Mouse (Mus musculus): ENCODE measurements around the gene Zfp831.

Zfp831 gene

GRCm38 (mm10) chr2:174731939-174732338, 88.6 kb downstream of the Zfp831 start:
- no peak for DNase-seq (ENCODE audit: low spot score)

DNA sequence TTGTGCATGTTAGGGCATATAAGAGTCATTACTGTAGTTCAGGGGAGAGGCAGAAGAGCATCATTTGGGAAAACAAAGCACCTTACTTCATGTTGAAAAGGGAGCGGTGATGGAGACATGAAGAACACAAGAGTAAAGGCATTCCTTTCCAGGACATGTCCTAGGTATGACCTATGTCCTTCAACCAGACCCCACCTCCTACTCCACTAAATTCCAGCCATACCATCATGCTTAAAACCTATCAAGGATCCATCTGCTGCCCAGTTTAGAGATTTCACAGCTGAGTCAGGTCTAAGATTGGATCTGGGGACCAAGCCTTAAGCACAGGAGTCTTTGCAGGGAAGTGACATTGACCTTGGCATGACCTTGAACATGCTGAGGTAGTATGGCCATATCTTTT, 91.9 kb downstream of the Zfp831 start:
- no peak for DNase-seq (ENCODE audit: low spot score)

GRCm38 (mm10) chr2:174747182-174747581, 103.8 kb downstream of the Zfp831 start:
- no peak for DNase-seq (ENCODE audit: low spot score)

DNA sequence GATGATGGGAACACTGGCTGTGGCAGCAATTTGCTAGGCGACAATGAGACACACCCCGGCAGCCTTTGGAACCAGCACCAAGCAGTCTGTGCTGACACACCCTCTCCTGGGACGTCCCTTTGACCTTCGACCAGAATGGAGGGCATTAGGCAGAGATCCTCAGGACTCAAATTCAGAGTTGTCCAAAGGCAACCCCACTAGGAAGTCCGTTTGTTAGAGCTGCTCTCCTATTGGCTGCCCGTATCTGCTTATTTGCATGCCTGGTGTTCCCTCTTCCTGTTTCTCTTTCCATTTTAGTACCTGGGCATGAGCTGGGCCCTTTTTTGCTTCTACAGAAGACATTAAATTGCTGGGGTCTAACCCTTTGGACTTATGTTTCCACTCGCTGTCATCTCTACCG, 105.0 kb downstream of the Zfp831 start:
- no peak for DNase-seq (ENCODE audit: low spot score)

GRCm38 (mm10) chr2:174753197-174753596, 109.9 kb downstream of the Zfp831 start:
- DNase-seq (ENCODE audit: low spot score), result no peak

DNA sequence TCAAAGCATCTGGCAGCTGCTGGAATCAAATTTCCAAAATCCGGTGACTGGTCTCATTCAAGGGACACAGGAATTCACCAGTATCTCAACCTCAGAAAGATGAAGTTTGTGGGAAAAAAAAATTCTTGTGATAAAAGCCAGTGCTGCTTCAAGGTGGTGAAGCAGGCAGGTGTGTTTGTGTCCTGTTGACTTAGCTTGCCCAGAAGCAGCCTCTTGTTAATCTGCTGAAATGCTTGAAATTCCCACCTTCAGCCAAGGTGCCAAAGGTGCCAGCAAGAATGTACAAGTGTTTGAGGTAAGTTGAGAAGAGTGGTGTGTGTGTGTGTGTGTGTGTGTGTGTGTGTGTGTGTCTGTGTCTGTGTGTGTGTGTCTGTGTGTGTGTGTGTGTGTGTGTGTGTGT, 110.9 kb downstream of the Zfp831 start:
- no peak for DNase-seq (ENCODE audit: low spot score)

- DNase-seq (ENCODE audit: low spot score), result no peak
Observed at GRCm38 (mm10) chr2:174759189-174759588, 115.9 kb downstream of the Zfp831 start.

Measured in retina, embryonic 14.5 days (tissue).